Mouse (Mus musculus) layer of hippocampus, adult 11-12 months (tissue): ENCODE measurements around the gene AI182371.

Experiments
- DNase-seq: peaks from one replicate; pipeline ENCODE4 v3.0.0; 2022; ENCODE audit warnings: low spot score

Gene AI182371

GRCm38 (mm10) chr2:35101443-35101842 lies at the start of gene AI182371:
Gene AI182371 (minus strand): TSS chr2:35101543.
- DNase-seq: no peak

- DNase-seq: no peak
Measured at GRCm38 (mm10) chr2:35148806-35149205, 47.5 kb upstream of the AI182371 start.

- no peak for DNase-seq
Measured at GRCm38 (mm10) chr2:35141673-35142072, 40.3 kb upstream of the AI182371 start.

- no peak for DNase-seq
Measured at GRCm38 (mm10) chr2:35138576-35138975, 37.2 kb upstream of the AI182371 start.

- no peak for DNase-seq
Measured at GRCm38 (mm10) chr2:35133891-35134290, 32.5 kb upstream of the AI182371 start.

- no peak for DNase-seq
Measured at GRCm38 (mm10) chr2:35132662-35133055, 31.3 kb upstream of the AI182371 start.

- DNase-seq: peak; percentile 96
Measured at GRCm38 (mm10) chr2:35131991-35132661, 30.8 kb upstream of the AI182371 start.

- DNase-seq: no peak
Measured at GRCm38 (mm10) chr2:35131491-35131890, 30.1 kb upstream of the AI182371 start.

GRCm38 (mm10) chr2:35124716-35125115 lies 23.4 kb upstream of the AI182371 start:
- DNase-seq: no peak

- DNase-seq: no peak
Measured at GRCm38 (mm10) chr2:35110521-35110920, 9.2 kb upstream of the AI182371 start.

GRCm38 (mm10) chr2:35109924-35110304 lies 8.6 kb upstream of the AI182371 start:
- no peak for DNase-seq

- peak; percentile 95 for DNase-seq
Measured at GRCm38 (mm10) chr2:35109141-35109923, 8.0 kb upstream of the AI182371 start, which contains the start of gene Cntrl. Gene Cntrl (plus strand): TSS chr2:35109492.

GRCm38 (mm10) chr2:35108712-35109111 lies 7.4 kb upstream of the AI182371 start:
- DNase-seq: peak; percentile 59

GRCm38 (mm10) chr2:35107984-35108635 lies 6.8 kb upstream of the AI182371 start:
- peak; percentile 44 for DNase-seq

GRCm38 (mm10) chr2:35104843-35105242 lies 3.5 kb upstream of the AI182371 start:
- no peak for DNase-seq

GRCm38 (mm10) chr2:35103558-35103957 lies 2.2 kb upstream of the AI182371 start:
- no peak for DNase-seq

- no peak for DNase-seq
Measured at GRCm38 (mm10) chr2:35102777-35103176, 1.4 kb upstream of the AI182371 start.

- no peak for DNase-seq
Measured at GRCm38 (mm10) chr2:35100529-35100928, 814 bp downstream of the AI182371 start.

- DNase-seq: no peak
Measured at GRCm38 (mm10) chr2:35087418-35087817, 13.9 kb downstream of the AI182371 start.

- DNase-seq: no peak
Measured at GRCm38 (mm10) chr2:35079166-35079565, 22.2 kb downstream of the AI182371 start.

- no peak for DNase-seq
Measured at GRCm38 (mm10) chr2:35074328-35074727, 27.0 kb downstream of the AI182371 start.

- no peak for DNase-seq
Measured at GRCm38 (mm10) chr2:35072547-35072946, 28.8 kb downstream of the AI182371 start.

- DNase-seq: no peak
Measured at GRCm38 (mm10) chr2:35070275-35070674, 31.1 kb downstream of the AI182371 start.
